Mouse (Mus musculus) fibroblast of lung, adult 2 months (primary cell): ENCODE measurements around the gene ccdc198.
"Not testable (repeated sequence)": the region's sequence is repeated elsewhere in the genome, so short reads cannot be mapped to it uniquely, and the experiment has no call there.

Experiments
- DNase-seq: peaks from one replicate; pipeline ENCODE4 v3.0.0-alpha.2; 2011; ENCODE audit warnings: low read depth

Gene ccdc198

DNA sequence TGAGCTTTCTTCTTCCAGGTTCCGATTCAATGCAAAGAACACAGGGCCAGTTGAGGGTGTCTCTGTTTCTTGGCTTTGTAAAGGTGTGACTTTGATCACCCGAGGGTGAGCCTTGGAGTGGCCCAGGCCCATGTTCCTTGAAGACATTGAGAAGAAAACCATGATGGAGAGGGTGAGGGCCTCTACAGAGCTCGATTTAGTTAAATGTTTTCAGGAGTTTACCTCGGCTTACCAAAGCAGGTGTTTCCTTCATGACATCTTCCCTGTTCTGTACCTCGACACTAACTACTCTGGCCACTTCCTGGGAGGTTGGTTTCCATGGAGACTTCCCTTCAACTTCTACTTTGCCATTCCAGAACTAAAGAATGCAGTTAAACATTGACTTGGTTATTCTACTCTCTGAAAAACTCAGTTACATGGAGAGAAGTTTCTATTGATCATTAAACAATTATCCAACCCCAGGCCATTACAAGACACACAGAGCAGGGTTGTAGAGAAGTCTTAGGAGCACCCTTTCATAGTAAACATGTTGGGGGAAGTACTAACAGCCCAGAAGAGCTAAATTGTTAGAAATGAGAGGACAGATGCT lies at the start of gene ccdc198:
Gene ccdc198 (minus strand): TSS at position 349 of the 589 bp plus-strand sequence.
- DNase-seq, result no peak

DNA sequence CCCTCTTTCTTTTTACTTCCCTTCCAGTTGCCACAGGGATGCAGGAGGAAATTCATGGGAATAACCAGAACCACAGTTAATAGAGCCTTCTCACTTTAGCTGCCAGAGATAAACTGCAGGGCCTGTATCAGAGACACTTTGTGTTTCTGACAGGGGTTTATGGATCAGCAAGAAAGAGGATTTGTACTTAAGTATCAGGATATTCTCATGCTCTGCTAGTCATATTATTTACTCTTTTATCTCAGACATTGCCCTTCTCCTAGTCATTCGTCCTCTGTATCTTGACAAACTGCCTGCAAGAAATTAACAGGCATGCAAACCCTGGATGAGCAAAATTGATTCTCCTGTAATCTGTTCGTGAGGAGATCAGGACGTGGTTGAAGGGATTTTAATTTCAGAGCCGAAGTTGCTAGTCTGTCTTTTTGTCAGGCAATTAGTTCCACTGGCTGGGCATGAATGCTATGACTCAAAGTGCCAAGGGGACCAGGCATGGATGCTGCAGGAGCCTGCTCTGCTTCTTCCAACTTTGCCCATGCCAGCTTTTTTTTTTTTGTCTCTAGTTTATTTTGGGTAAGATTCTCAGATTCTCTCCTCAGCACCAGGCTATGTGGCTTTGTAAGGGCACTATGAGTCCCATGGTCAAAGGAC lies 48.7 kb upstream of the ccdc198 start:
- DNase-seq, result no peak

DNA sequence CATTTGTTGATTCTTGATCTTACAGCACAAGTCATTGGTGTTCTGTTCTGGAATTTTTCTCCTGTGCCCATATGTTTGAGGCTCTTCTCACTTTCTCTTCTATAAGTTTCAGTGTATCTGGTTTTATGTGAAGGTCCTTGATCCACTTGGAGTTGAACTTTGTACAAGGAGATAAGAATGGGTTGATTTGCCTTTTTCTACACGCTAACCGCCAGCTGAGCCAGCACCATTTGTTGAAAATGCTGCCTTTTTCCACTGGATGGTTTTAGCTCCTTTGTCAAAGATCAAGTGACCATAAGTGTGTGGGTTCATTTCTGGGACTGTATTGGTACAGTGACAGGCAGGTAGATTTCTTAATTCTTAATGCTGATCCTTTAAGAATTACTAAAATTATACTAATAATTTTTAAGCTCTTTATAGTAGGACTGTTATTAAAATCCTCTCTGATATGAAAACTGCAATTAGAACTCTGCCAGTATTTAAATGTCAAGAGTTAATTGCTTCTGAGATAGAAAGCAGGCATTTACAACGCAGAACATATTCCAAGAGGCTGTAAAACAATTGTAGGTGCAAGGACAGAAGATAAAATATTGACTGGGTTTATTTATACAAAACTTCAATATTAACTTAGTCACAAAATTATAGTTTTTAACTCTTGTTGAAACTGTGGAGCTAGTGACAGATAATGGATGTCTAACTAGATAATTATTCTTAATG lies 44.9 kb upstream of the ccdc198 start:
- no peak for DNase-seq

GRCm38 (mm10) chr14:49283784-49284655 lies 38.7 kb upstream of the ccdc198 start:
- DNase-seq, result no peak

DNA sequence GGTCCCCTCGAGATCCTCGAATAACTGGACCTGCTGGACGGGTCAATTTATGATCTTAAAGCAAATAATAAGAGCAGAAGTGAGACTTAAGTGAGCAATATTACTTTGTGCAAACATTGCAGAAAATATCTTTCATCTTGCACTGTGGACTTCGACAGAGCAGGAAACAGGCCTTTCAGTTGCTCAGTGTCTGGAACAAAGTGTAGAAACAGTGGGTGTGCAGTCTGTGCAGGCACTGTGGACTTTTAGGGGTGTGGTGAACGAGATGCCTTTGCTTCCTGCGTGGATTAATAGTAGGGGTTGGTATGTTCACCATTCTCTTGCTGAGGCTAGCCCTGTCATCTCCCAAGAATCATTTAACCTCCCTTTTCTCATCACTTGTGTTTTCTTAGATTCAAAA lies 33.6 kb upstream of the ccdc198 start:
- DNase-seq, result no peak

DNA sequence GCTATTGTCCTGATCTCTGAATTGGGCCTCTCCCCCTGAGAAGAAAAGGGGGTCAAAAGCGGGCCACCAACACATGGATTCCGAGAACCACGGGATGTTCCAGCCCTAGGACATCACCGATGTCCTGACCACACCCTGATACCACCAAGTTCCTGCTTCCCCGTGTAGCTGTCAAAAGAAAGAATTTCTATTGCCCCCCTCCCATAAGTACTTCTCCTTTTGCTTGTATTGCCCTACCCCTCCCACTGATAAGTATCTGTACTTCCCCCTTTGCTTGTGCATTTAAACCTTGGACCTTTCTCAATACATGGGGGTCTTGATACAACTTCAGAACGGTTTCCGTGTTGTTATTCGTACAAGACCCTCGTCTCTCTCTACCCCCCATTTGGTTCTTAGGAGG lies 33.2 kb upstream of the ccdc198 start:
- DNase-seq, result not testable (repeated sequence)

- DNase-seq, result no peak
Measured at GRCm38 (mm10) chr14:49277642-49278041, 32.4 kb upstream of the ccdc198 start.

DNA sequence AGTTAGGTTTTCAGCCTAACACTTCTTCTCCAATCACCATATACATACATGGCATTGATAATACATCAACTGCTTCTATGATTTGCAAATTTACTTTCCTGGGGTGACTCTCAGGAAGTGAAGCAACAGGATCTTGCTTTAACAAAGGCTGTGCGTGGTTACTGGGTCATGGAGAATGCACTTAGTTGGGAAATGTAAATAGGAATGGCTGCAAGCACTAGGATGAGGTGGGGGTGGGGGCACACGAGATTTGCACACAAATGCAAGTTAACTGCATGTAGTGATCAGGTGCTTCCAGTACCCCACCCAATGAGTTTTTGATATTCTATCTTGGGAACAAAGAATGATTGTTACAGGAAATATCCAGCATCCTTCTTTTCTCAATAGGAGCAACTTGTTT lies 30.1 kb upstream of the ccdc198 start:
- no peak for DNase-seq

DNA sequence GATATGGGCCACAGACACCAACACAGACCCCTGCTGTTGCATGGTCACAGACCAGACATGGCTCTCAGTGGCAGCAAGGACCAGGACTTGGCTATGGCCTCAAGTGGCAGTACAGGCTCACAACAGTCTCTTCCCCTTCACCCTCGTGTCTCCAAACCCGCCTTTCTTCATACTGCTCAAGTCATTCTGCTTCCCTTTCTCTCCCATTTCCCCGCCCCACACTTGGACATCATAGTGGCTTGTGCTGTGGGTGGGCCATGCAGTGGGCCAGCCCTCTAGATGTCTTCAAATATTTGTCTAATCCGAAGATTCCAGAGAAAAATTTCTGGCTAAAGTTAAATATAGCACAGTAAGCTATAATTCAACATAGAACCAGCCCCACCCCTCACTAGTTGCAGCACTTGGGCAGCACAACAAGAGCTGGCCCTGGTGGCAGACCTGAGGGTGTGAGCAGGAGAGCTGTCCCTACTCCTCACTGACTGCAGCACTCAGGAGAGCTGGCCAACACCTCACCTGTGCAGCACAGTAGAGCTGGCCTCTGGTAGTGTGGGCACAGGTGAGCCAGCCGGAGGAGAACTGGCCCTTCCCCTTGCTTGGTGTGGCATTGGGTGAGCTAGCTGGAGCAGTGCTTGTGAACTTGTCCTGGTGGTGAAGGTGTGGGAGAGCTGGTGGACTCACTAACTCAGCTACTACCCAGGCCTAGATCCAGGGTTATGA lies 20.2 kb upstream of the ccdc198 start:
- DNase-seq, result no peak

DNA sequence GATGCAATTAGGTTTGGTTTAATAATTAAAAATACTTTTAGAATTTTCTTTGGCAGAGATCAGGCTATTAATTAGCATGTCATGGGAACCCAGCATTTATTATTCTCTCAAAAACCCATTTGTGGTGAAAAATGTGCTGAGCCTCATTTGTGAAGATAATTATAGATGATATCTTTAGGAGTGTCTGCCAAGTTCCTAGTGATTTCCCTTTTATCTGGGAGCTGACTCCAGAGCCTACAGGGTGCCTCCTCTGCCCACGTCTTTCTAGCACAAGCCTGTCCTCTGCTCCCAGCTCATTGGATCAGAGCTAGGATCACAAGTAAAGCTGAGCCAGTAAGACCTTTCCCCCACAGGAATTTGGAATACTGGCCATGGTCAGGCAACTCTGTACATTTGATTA lies 3.8 kb downstream of the ccdc198 start:
- no peak for DNase-seq

GRCm38 (mm10) chr14:49238206-49238605 lies 7.1 kb downstream of the ccdc198 start:
- peak; percentile 9 for DNase-seq

- peak; percentile 11 for DNase-seq
Measured at GRCm38 (mm10) chr14:49234788-49235515, 10.3 kb downstream of the ccdc198 start.

DNA sequence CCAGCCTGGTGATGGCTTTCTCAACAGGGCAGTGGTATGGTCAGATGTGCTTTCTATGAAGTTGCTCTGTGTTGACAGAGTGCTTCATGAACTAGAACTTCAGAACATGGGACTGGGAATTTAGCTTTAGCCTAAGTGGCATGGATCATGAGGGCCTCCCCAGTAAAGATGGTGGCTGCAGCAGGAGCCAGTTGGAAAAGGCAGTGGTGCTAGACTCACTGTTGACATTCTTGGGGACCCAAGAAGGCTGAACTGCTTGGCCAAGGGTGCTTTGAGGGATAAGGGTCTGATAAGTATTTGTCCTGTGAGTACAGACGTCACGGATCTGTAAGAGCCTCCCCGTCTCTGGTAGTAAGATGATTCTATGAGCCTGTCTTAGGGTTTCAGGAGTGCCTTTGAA lies 13.4 kb downstream of the ccdc198 start:
- no peak for DNase-seq

GRCm38 (mm10) chr14:49226986-49227385 lies 18.3 kb downstream of the ccdc198 start:
- DNase-seq, result no peak

DNA sequence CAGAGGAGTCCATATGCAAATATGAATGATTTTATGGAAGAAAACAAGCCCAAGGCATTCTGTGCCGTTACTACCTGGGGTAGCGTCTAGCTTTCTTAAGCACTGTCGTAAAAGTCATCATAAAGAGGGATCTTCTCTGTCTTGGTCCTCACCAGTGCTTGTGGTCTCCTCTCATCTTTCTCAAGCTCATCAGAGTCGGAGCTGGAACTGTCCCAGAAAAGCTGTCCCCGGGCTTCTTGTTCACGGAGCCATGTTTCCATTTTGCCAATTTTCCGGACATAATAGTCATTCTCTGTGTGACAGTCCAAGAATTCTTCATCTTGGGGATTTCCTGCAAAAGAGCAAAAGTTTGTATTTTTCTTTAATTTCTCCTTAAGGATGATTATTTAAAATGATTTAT lies 18.8 kb downstream of the ccdc198 start:
- DNase-seq, result no peak

DNA sequence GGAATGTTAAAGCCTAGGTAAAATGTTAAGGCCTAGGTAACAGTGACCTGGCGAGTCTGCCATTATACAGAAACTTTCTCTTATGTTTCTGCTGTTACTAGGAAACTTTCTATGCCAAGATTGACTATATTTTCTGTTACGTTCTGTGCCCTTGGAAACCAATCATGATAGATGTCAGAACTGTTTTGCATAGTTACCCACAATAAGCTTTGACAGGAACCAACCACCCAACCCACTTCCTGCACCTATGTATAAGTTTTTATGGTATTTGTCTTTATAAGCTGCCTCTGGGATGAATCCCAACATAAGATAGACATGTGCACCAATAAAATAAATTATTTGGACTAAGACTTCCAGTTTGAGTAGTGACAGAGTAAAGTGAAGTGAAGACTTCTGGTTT lies 23.5 kb downstream of the ccdc198 start:
- no peak for DNase-seq

DNA sequence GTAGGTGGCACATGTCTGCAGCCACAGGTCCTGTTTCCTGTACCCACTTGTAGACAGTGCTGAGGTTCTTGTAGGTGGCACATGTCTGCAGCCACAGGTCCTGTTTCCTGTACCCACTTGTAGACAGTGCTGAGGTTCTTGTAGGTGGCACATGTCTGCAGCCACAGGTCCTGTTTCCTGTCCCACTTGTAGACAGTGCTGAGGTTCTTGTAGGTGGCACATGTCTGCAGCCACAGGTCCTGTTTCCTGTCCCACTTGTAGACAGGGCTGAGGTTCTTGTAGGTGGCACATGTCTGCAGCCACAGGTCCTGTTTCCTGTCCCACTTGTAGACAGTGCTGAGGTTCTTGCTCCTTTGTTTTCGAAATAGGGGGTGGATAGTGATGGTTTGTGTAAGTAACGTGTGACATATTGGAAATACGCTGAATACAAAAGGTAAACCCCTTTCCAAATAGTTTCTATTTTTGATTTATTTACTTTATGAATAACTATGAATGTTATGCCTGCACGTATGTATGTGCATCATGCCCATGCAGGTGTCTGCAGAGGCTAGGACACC lies 25.7 kb downstream of the ccdc198 start:
- DNase-seq, result not testable (repeated sequence)

GRCm38 (mm10) chr14:49218677-49219076 lies 26.6 kb downstream of the ccdc198 start:
- DNase-seq, result no peak

- not testable (repeated sequence) for DNase-seq
Measured at GRCm38 (mm10) chr14:49210215-49210614, 35.1 kb downstream of the ccdc198 start.

GRCm38 (mm10) chr14:49201073-49201778 lies 44.0 kb downstream of the ccdc198 start:
- no peak for DNase-seq
